15 mouse cellular contexts compared by ENCODE assay signal in genomic region chr16:58414801-58415200, GRCm38 (mm10).
"Had no signal": no experiment of that assay in that cellular context is flagged by ENCODE, and none has a peak within 500 bp of the region (broad histone marks: within the 10 kb centered on the region; RNA-seq: fewer than 3 reads in every experiment).

No protein-coding gene starts in this region.

- H3K4me3 ChIP-seq: neural tube, embryonic 15.5 days; stomach, embryonic 15.5 days had no signal

- H3K36me3 ChIP-seq: neural tube, embryonic 15.5 days; stomach, embryonic 15.5 days had no signal

- DNase-seq: retina, postnatal 1 day; right cerebral cortex, adult 18-20 months; right cerebral cortex, postnatal 14 days; right cerebral cortex, postnatal 25 days; right cerebral cortex, postnatal 4 days; spleen, adult 18-20 months; thymus, adult 18-20 months; thymus, adult 2 months; thymus, postnatal 14 days; thymus, postnatal 25 days; thymus, postnatal 36 days; thymus, postnatal 4 days had no signal

- H3K27ac ChIP-seq: neural tube, embryonic 15.5 days; stomach, embryonic 15.5 days; stomach, postnatal 0 days had no signal

- H3K27me3 ChIP-seq: neural tube, embryonic 15.5 days; stomach, embryonic 15.5 days had no signal

- H3K4me2 ChIP-seq: neural tube, embryonic 15.5 days; stomach, embryonic 15.5 days had no signal

- H3K4me1 ChIP-seq: stomach, embryonic 15.5 days had no signal

- H3K9me3 ChIP-seq: neural tube, embryonic 15.5 days; stomach, embryonic 15.5 days had no signal

- H3K9ac ChIP-seq: neural tube, embryonic 15.5 days; stomach, embryonic 15.5 days had no signal
